33 mouse cellular contexts compared by ENCODE assay signal in genomic region chr7:121995961-121996360, GRCm38 (mm10).
"Had no signal": no experiment of that assay in that cellular context is flagged by ENCODE, and none has a peak within 500 bp of the region (broad histone marks: within the 10 kb centered on the region; RNA-seq: fewer than 3 reads in every experiment).

No protein-coding gene starts in this region.

- H3K27me3 ChIP-seq: heart, embryonic 12.5 days; heart, embryonic 13.5 days; heart, embryonic 15.5 days; hindbrain, embryonic 12.5 days; hindbrain, embryonic 13.5 days; hindbrain, embryonic 15.5 days; intestine, embryonic 15.5 days; kidney, embryonic 15.5 days had no signal

- ATAC-seq: hindbrain, embryonic 16.5 days; inflammation-experienced regulatory T-cells, adult 6 months; intestine, embryonic 15.5 days; intestine, embryonic 16.5 days; intestine, postnatal 0 days had no signal

- H3K9me3 ChIP-seq: heart, embryonic 15.5 days; hindbrain, embryonic 10.5 days; hindbrain, embryonic 12.5 days; hindbrain, embryonic 13.5 days; hindbrain, embryonic 15.5 days; intestine, embryonic 15.5 days; kidney, embryonic 15.5 days had no signal

- H3K4me2 ChIP-seq: heart, embryonic 11.5 days; heart, embryonic 12.5 days; heart, embryonic 13.5 days; heart, embryonic 15.5 days; hindbrain, embryonic 12.5 days; hindbrain, embryonic 13.5 days; hindbrain, embryonic 14.5 days; hindbrain, embryonic 15.5 days; intestine, embryonic 15.5 days; kidney, embryonic 15.5 days had no signal

- H3K4me3 ChIP-seq: heart, embryonic 12.5 days; heart, embryonic 13.5 days; heart, embryonic 15.5 days; hindbrain, embryonic 10.5 days; hindbrain, embryonic 12.5 days; hindbrain, embryonic 13.5 days; hindbrain, embryonic 15.5 days; intestine, embryonic 15.5 days; kidney, embryonic 15.5 days; layer of hippocampus, adult 2 months; left cerebral cortex, adult 2 months had no signal

- DNase-seq: heart, postnatal 10 days; heart, postnatal 14 days; heart, postnatal 36 days; heart, postnatal 4 days; kidney, adult 11 months; kidney, adult 18-20 months; kidney, adult 8-10 months; kidney, adult 9 months; kidney, postnatal 10 days; kidney, postnatal 14 days; kidney, postnatal 25 days; kidney, postnatal 36 days; kidney, postnatal 4 days; layer of hippocampus, adult 9-11 months; layer of hippocampus, postnatal 36 days had no signal

- H3K27ac ChIP-seq: heart, embryonic 13.5 days; heart, embryonic 15.5 days; hindbrain, embryonic 10.5 days; hindbrain, embryonic 12.5 days; hindbrain, embryonic 13.5 days; hindbrain, embryonic 14.5 days; hindbrain, embryonic 15.5 days; intestine, embryonic 15.5 days; kidney, embryonic 15.5 days; kidney, postnatal 0 days; layer of hippocampus, adult 2 months; left cerebral cortex, adult 2 months had no signal

- H3K4me1 ChIP-seq: heart, embryonic 12.5 days; heart, embryonic 13.5 days; heart, embryonic 15.5 days; hindbrain, embryonic 10.5 days; hindbrain, embryonic 12.5 days; hindbrain, embryonic 13.5 days; hindbrain, embryonic 15.5 days; intestine, embryonic 15.5 days; kidney, embryonic 15.5 days had no signal

- H3K9ac ChIP-seq: heart, embryonic 12.5 days; heart, embryonic 13.5 days; heart, embryonic 15.5 days; hindbrain, embryonic 12.5 days; hindbrain, embryonic 13.5 days; hindbrain, embryonic 14.5 days; hindbrain, embryonic 15.5 days; intestine, embryonic 15.5 days; kidney, embryonic 15.5 days had no signal
